Mouse (Mus musculus) CH12.LX (cell line): ENCODE results near the gene Tmem234. TPM values are rescaled to one million over a fixed set of nuclear protein-coding genes. Genes with fewer than 3 reads are reported as not detected.
"Not testable (repeated sequence)": the region's sequence is repeated elsewhere in the genome, so short reads cannot be mapped to it uniquely, and the experiment has no call there.

Source experiments
- DNase-seq: peaks from one replicate; pipeline ENCODE4 v3.0.0-alpha.2; 2013; ENCODE audit errors: extremely low read depth
- H3K27ac ChIP-seq: 2 replicates; pipeline ENCODE4 v1.5.1; 2012; ENCODE audit warnings: low read depth, mild to moderate bottlenecking, control low read depth, moderate library complexity; ENCODE audit not compliant: insufficient read depth
- H3K27me3 ChIP-seq: replicated peaks from 2 replicates; pipeline ENCODE3; 2012; ENCODE audit warnings: inconsistent platforms
- H3K36me3 ChIP-seq, 2 experiments: replicated peaks in 1 of 2; 2 replicates each; pipeline versions ENCODE3 to v1.6.1; 2012; ENCODE audit warnings: inconsistent platforms in 1 of 2, low read length in 1 of 2, mild to moderate bottlenecking in 1 of 2, mixed read lengths in 1 of 2, moderate library complexity in 1 of 2; ENCODE audit not compliant: control insufficient read depth in 1 of 2, insufficient read depth in 1 of 2
- H3K4me1 ChIP-seq, 2 experiments: 2 replicates each; pipeline ENCODE4 v1.6.1; 2012; ENCODE audit warnings: inconsistent platforms in 1 of 2, moderate library complexity in 1 of 2; ENCODE audit not compliant: insufficient read depth in 2 of 2, control insufficient read depth in 1 of 2
- H3K4me2 ChIP-seq: 2 replicates; pipeline ENCODE4 v1.6.1; 2012; ENCODE audit warnings: low read depth, mild to moderate bottlenecking, control low read depth; ENCODE audit not compliant: poor library complexity, insufficient read depth, severe bottlenecking
- H3K4me3 ChIP-seq, 3 experiments: fragments of 150-350 bp in 1 of 3; sonication (generic) in 1 of 3; replicated peaks in 1 of 3; 2 replicates each; pipeline versions ENCODE3 to v1.5.1; 2011 to 2012; ENCODE audit warnings: low read depth in 2 of 3, low read length in 2 of 3, mild to moderate bottlenecking in 2 of 3, moderate library complexity in 2 of 3, control low read depth in 1 of 3, improper control_type of control experiment in 1 of 3, inconsistent platforms in 1 of 3, mixed read lengths in 1 of 3; ENCODE audit not compliant: poor library complexity in 1 of 3
- H3K79me2 ChIP-seq: replicated peaks from 2 replicates; pipeline ENCODE4 v1.6.1; 2012; ENCODE audit warnings: mild to moderate bottlenecking, moderate library complexity; ENCODE audit not compliant: control insufficient read depth, poor library complexity, insufficient read depth, severe bottlenecking; ENCODE audit errors: extremely low read depth
- H3K9ac ChIP-seq: 2 replicates; pipeline ENCODE4 v1.6.1; 2012; ENCODE audit warnings: low read depth, mild to moderate bottlenecking, control low read depth, moderate library complexity; ENCODE audit not compliant: insufficient read depth
- H3K9me3 ChIP-seq: replicated peaks from 2 replicates; pipeline ENCODE3; 2012; ENCODE audit warnings: low read length, inconsistent platforms, mixed read lengths
- BHLHE40 ChIP-seq: IDR thresholded peaks from 2 replicates; pipeline ENCODE4 v1.6.1; 2011; ENCODE audit warnings: mild to moderate bottlenecking, low read depth, low read length, improper control_type of control experiment
- CHD2 ChIP-seq: IDR thresholded peaks from 2 replicates; pipeline ENCODE4 v1.6.1; 2011; ENCODE audit warnings: low read length, improper control_type of control experiment
- CTCF ChIP-seq, 2 experiments: IDR thresholded peaks in 1 of 2; conservative IDR thresholded peaks in 1 of 2; 2 replicates each; pipeline ENCODE4 v1.5.1; 2011 to 2012; ENCODE audit warnings: low read depth in 2 of 2, low read length in 2 of 2, improper control_type of control experiment in 1 of 2, inconsistent platforms in 1 of 2, mild to moderate bottlenecking in 1 of 2, moderate library complexity in 1 of 2
- ELF1 ChIP-seq: IDR thresholded peaks from 2 replicates; pipeline ENCODE4 v1.6.1; 2014; ENCODE audit warnings: low read depth, mild to moderate bottlenecking, inconsistent platforms, low read length, improper control_type of control experiment
- EP300 ChIP-seq: IDR thresholded peaks from 2 replicates; pipeline ENCODE4 v1.6.1; 2011; ENCODE audit warnings: low read length, improper control_type of control experiment
- ETS1 ChIP-seq: conservative IDR thresholded peaks from 2 replicates; pipeline ENCODE4 v1.6.1; 2012; ENCODE audit warnings: low read depth, mild to moderate bottlenecking, inconsistent platforms, low read length, improper control_type of control experiment, moderate library complexity
- HCFC1 ChIP-seq: IDR thresholded peaks from 2 replicates; pipeline ENCODE4 v1.6.1; 2012; ENCODE audit warnings: low read depth, mild to moderate bottlenecking, inconsistent platforms, low read length, improper control_type of control experiment
- IRF4 ChIP-seq: IDR thresholded peaks from 2 replicates; pipeline ENCODE4 v1.6.1; 2014; ENCODE audit warnings: low read depth, mild to moderate bottlenecking, inconsistent platforms, low read length, improper control_type of control experiment
- KAT2A ChIP-seq: IDR thresholded peaks from 2 replicates; pipeline ENCODE4 v1.6.1; 2012; ENCODE audit warnings: low read length, improper control_type of control experiment, inconsistent platforms; ENCODE audit not compliant: insufficient replicate concordance
- MAFK ChIP-seq: IDR thresholded peaks from 2 replicates; pipeline ENCODE4 v1.6.1; 2011; ENCODE audit warnings: low read length, improper control_type of control experiment; ENCODE audit not compliant: insufficient replicate concordance
- MAX ChIP-seq: IDR thresholded peaks from 2 replicates; pipeline ENCODE4 v1.6.1; 2011; ENCODE audit warnings: low read length, improper control_type of control experiment
- MAZ ChIP-seq: IDR thresholded peaks from 2 replicates; pipeline ENCODE4 v1.6.1; 2012; ENCODE audit warnings: low read depth, mild to moderate bottlenecking, inconsistent platforms, low read length, improper control_type of control experiment, moderate library complexity
- MEF2A ChIP-seq: IDR thresholded peaks from 2 replicates; pipeline ENCODE4 v1.6.1; 2014; ENCODE audit warnings: low read depth, mild to moderate bottlenecking, inconsistent platforms, low read length, improper control_type of control experiment, borderline replicate concordance
- MXI1 ChIP-seq: IDR thresholded peaks from 2 replicates; pipeline ENCODE4 v1.6.1; 2011; ENCODE audit warnings: mild to moderate bottlenecking, low read depth, low read length, improper control_type of control experiment
- MYC ChIP-seq: IDR thresholded peaks from 2 replicates; pipeline ENCODE4 v1.6.1; 2011; ENCODE audit warnings: low read depth, mild to moderate bottlenecking, improper control_type of control experiment, low read length
- NELFE ChIP-seq: IDR thresholded peaks from 2 replicates; pipeline ENCODE4 v1.6.1; 2011; ENCODE audit warnings: low read depth, low read length, improper control_type of control experiment
- NRF1 ChIP-seq: IDR thresholded peaks from 2 replicates; pipeline ENCODE4 v1.6.1; 2014; ENCODE audit warnings: low read depth, mild to moderate bottlenecking, inconsistent platforms, low read length, improper control_type of control experiment, moderate library complexity
- POLR2A ChIP-seq: IDR thresholded peaks from 2 replicates; pipeline ENCODE4 v1.6.1; 2011; ENCODE audit warnings: low read depth, mild to moderate bottlenecking, improper control_type of control experiment, low read length
- POLR2AphosphoS2 ChIP-seq: IDR thresholded peaks from 2 replicates; pipeline ENCODE4 v1.6.1; 2011; ENCODE audit warnings: low read depth, low read length, improper control_type of control experiment
- SIN3A ChIP-seq: IDR thresholded peaks from 2 replicates; pipeline ENCODE4 v1.6.1; 2012; ENCODE audit warnings: low read length, improper control_type of control experiment, inconsistent platforms
- SMC3 ChIP-seq: IDR thresholded peaks from 2 replicates; pipeline ENCODE4 v1.6.1; 2011; ENCODE audit warnings: low read depth, low read length, improper control_type of control experiment
- TBP ChIP-seq: conservative IDR thresholded peaks from 2 replicates; pipeline ENCODE4 v1.6.1; 2011; ENCODE audit warnings: low read depth, low read length, improper control_type of control experiment
- TCF12 ChIP-seq: IDR thresholded peaks from 2 replicates; pipeline ENCODE4 v1.6.1; 2014; ENCODE audit warnings: low read depth, mild to moderate bottlenecking, inconsistent platforms, low read length, improper control_type of control experiment
- UBTF ChIP-seq: IDR thresholded peaks from 2 replicates; pipeline ENCODE4 v1.6.1; 2012; ENCODE audit warnings: low read depth, mild to moderate bottlenecking, inconsistent platforms, low read length, improper control_type of control experiment, moderate library complexity
- USF2 ChIP-seq: conservative IDR thresholded peaks from 2 replicates; pipeline ENCODE4 v1.6.1; 2011; ENCODE audit warnings: low read depth, low read length, improper control_type of control experiment
- ZC3H11A ChIP-seq: IDR thresholded peaks from 2 replicates; pipeline ENCODE4 v1.6.1; 2012; ENCODE audit warnings: low read depth, mild to moderate bottlenecking, inconsistent platforms, low read length, improper control_type of control experiment
- ZMIZ1 ChIP-seq: IDR thresholded peaks from 2 replicates; pipeline ENCODE4 v1.6.1; 2012; ENCODE audit warnings: low read depth, mild to moderate bottlenecking, inconsistent platforms, low read length, improper control_type of control experiment
- ZNF384 ChIP-seq: IDR thresholded peaks from 2 replicates; pipeline ENCODE4 v1.6.1; 2012; ENCODE audit warnings: low read depth, low read length, improper control_type of control experiment, inconsistent platforms
- dilution Hi-C: fragments of 300-500 bp; cut with MboI; formaldehyde crosslinking; loops from 2 replicates; pipeline ENCODE4 v1.14.3; 2020; ENCODE audit warnings: low sequenced_read_pairs; ENCODE audit not compliant: extremely low pct_unique_long_range_greater_than_20kb, extremely low pct_ligation_motif_present
- in situ Hi-C: fragments of 300-500 bp; cut with MboI; formaldehyde crosslinking; loops from 3 replicates; pipeline ENCODE4 v1.14.3; 2019; ENCODE audit warnings: low sequenced_read_pairs, low pct_ligation_motif_present, low pct_unique_long_range_greater_than_20kb, mixed read lengths
- polyA plus RNA-seq: library from polyadenylated mRNA; unstranded; fragments of >175 nt; gene quantifications from 2 replicates; pipeline ENCODE4 v1.2.1, GENCODE M21; 2012; ENCODE audit warnings: low read depth; ENCODE audit not compliant: insufficient read length
- total RNA-seq, 2 experiments: library from RNA; depleted of rRNA; stranded (reverse); fragments of 300-350 nt in 1 of 2; fragments of >200 nt in 1 of 2; gene quantifications; 2 replicates each; pipeline ENCODE4 v1.2.3; 2012 to 2014

The Tmem234 gene
- total RNA-seq (2012; rRNA removed) (111 and 121 TPM in 2 replicates), total RNA-seq (2014; rRNA removed) (97.6 and 104 TPM in 2 replicates), polyA plus RNA-seq (112 and 113 TPM in 2 replicates)

- Histone ChIP-seq H3K9me3 (no peaks in the 10 kb centered on the region), H3K36me3 (peaks cover 35 to 70% of the 10 kb centered on the region in 2 experiments), H3K4me1 (peaks cover 13 to 41% of the 10 kb centered on the region in 2 experiments), H3K4me2 (peak within 1 kb of the TSS; percentile 89), H3K4me3 (peak within 1 kb of the TSS; percentile 68 to 89 (median 85)), H3K9ac (peak within 1 kb of the TSS; percentile 94)
- in situ Hi-C loops = loop anchor here (25.0 kb wide), 1 partner anchor 238 kb away; no protein-coding TSS in a partner anchor
- DNase-seq = peak; percentile 84
- dilution Hi-C loops = no loop called here
- TF ChIP-seq ELF1 = peak; percentile 97
- TF ChIP-seq ZMIZ1 = peak; percentile 63
- peak; percentile 18; the same call in 1 of the 2 replicates for TF ChIP-seq SMC3
- 0 out of 2 replicates have a peak, but pooled peaks have one; percentile 58 for TF ChIP-seq UBTF
- TF ChIP-seq ZC3H11A = no peak
- TF ChIP-seq IRF4 = peak; percentile 48
- TF ChIP-seq POLR2AphosphoS2 = peak; percentile 33; the same call in 1 of the 2 replicates
- TF ChIP-seq BHLHE40 = no peak
- 0 out of 2 replicates have a peak, but pooled peaks have one; percentile 29 for TF ChIP-seq MEF2A
- TF ChIP-seq SIN3A = peak; percentile 96
- TF ChIP-seq KAT2A = peak; percentile 77; the same call in 1 of the 2 replicates
- TF ChIP-seq ETS1 = no peak
- peak; percentile 67; the same call in 1 of the 2 replicates for TF ChIP-seq CHD2
- TF ChIP-seq CTCF (conservative IDR thresholded peaks at IDR 0.05 in 1 of 2, IDR thresholded peaks at IDR 0.05 in 1 of 2; ENCODE audit: low read depth in 2 of 2, low read length in 2 of 2) = peak in 1 of 2 experiments; percentile 19; a peak in 1 of 4 replicates
- no peak for TF ChIP-seq EP300
- peak; percentile 89; the same call in 1 of the 2 replicates for TF ChIP-seq TCF12
- TF ChIP-seq TBP = peak; percentile 79
- peak; percentile 83 for TF ChIP-seq MAX
- TF ChIP-seq HCFC1 = peak; percentile 90
- no peak for TF ChIP-seq USF2
- TF ChIP-seq ZNF384 = no peak
- peak; percentile 89 for TF ChIP-seq POLR2A
- TF ChIP-seq MAFK = no peak
- peak; percentile 92 for TF ChIP-seq MXI1
- TF ChIP-seq MAZ = peak; percentile 70
- peak; percentile 41; the same call in 1 of the 2 replicates for TF ChIP-seq NRF1
- TF ChIP-seq NELFE = peak; percentile 89
- peak; percentile 88 for TF ChIP-seq MYC
- TF ChIP-seq, all 38 proteins: peak for 21
- H3K27ac ChIP-seq = no peak within 1 kb of the TSS; the same call in 1 of the 2 replicates
- no peaks in the 10 kb centered on the region for H3K27me3 ChIP-seq
- peaks cover 66% of the 10 kb centered on the region for H3K79me2 ChIP-seq
These were observed at the start of gene Tmem234, which contains the start of gene Eif3i for GRCm38 (mm10) chr4:129600233-129601158. Gene Tmem234, plus strand, starts transcription at chr4:129600668. Gene Eif3i, minus strand, starts transcription at chr4:129600648.

DNA sequence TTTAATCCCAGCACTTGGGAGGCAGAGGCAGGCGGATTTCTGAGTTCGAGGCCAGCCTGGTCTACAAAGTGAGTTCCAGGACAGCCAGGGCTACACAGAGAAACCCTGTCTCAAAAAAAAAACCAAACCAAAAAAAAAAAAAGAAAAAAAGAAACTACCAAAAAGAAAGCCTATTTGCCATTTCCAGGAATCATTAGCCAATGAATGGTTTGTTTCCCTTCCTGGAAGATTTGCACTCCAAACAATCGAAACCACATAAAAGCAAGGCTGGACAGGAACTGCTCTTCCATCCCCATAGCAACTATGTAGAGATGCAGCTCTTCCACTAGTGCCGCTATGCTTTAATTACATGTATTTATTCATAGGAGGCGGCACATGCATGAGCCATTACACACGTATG lies 46.0 kb upstream of the Tmem234 start:
- H3K27ac ChIP-seq, H3K4me3 ChIP-seq, dilution Hi-C loops, H3K79me2 ChIP-seq, DNase-seq, H3K9ac ChIP-seq, H3K9me3 ChIP-seq, H3K27me3 ChIP-seq, H3K4me2 ChIP-seq: not testable (repeated sequence)
- peaks cover 26 to 59% of the 10 kb centered on the region in 2 experiments for H3K36me3 ChIP-seq
- peaks cover 6 to 34% of the 10 kb centered on the region in 2 experiments for H3K4me1 ChIP-seq
- in situ Hi-C loops = loop anchor here (5.0 kb wide), 1 partner anchor 53 kb away; no protein-coding TSS in a partner anchor
